Mouse (Mus musculus) effector memory CD4-positive, alpha-beta T cell, adult 5 months (primary cell): ENCODE data around the gene Top3b. TPM values are rescaled to one million over a fixed set of nuclear protein-coding genes. Genes with fewer than 3 reads are reported as not detected.

ENCODE experiments used
- polyA plus RNA-seq: library from polyadenylated mRNA; unstranded; fragments of 100-300 nt; shearing (Covaris generic); gene quantifications from one replicate; pipeline ENCODE4 v1.2.1, GENCODE M21; 2017

The Top3b gene
- 62.5 TPM for polyA plus RNA-seq

GRCm38 (mm10) chr16:16870617-16871331, at the start of gene Top3b, which contains the start of gene Vpreb1:
Top3b (plus strand) TSS chr16:16870736.
Vpreb1 (minus strand) TSS chr16:16870843.

GRCm38 (mm10) chr16:16828757-16829615, 41.5 kb upstream of the Top3b start, which contains the start of gene Spag6l:
Spag6l (minus strand) TSS chr16:16829456.

GRCm38 (mm10) chr16:16863978-16864377, 6.6 kb upstream of the Top3b start, which contains the start of gene Igll1:
Igll1 (minus strand) TSS chr16:16863985.

GRCm38 (mm10) chr16:16896382-16897055, 26.0 kb downstream of the Top3b start, which contains the start of gene Ppm1f:
Ppm1f (plus strand) TSS chr16:16896469.

Other genes starting within 250 kb of the Top3b start
- gene Olfr19, start 194.3 kb upstream of the Top3b start, polyA plus RNA-seq = not detected
- 0.17 TPM for gene Spag6l, start 41.3 kb upstream of the Top3b start, polyA plus RNA-seq
- gene Igll1, start 6.8 kb upstream of the Top3b start, polyA plus RNA-seq = not detected
- 1.2 TPM for gene Vpreb1, start 107 bp downstream of the Top3b start, polyA plus RNA-seq
- 14.0 TPM for gene Ppm1f, start 25.7 kb downstream of the Top3b start, polyA plus RNA-seq
- 171 TPM for gene Mapk1, start 112.6 kb downstream of the Top3b start, polyA plus RNA-seq
- gene Ypel1, start 199.0 kb downstream of the Top3b start, polyA plus RNA-seq = 0.91 TPM
- gene Ppil2, start 240.5 kb downstream of the Top3b start, polyA plus RNA-seq = 172 TPM